Mouse (Mus musculus) G1E (cell line): Measurements from ENCODE around the gene Ldb3.

Experiments
- CTCF ChIP-seq: IDR thresholded peaks from 2 replicates; pipeline ENCODE4 v1.5.1; 2012; ENCODE audit warnings: low read depth, low read length, inconsistent platforms, mixed read lengths
- GATA1 ChIP-seq: IDR thresholded peaks from 2 replicates; pipeline ENCODE4 v1.6.1; 2012; ENCODE audit warnings: borderline replicate concordance, low read length, inconsistent platforms, mixed read lengths
- GATA2 ChIP-seq: IDR thresholded peaks from 2 replicates; pipeline ENCODE4 v1.6.1; 2012; ENCODE audit warnings: low read depth, low read length, inconsistent platforms, borderline replicate concordance
- POLR2AphosphoS5 ChIP-seq: IDR thresholded peaks from 2 replicates; pipeline ENCODE4 v1.6.1; 2012; ENCODE audit warnings: low read depth, low read length, inconsistent platforms; ENCODE audit not compliant: insufficient replicate concordance
- TAL1 ChIP-seq: conservative IDR thresholded peaks from 2 replicates; pipeline ENCODE4 v1.6.1; 2012; ENCODE audit warnings: low read depth, low read length, inconsistent platforms, mixed read lengths

- TF ChIP-seq GATA1 (no peak), POLR2AphosphoS5 (no peak), CTCF (no peak), TAL1 (no peak), GATA2 (no peak)
These were observed 84.1 kb downstream of the Ldb3 start for GRCm38 (mm10) chr14:34504377-34504776.
